In genomic region chr2:69054279-69054678, GRCm38 (mm10) we compare ENCODE assay signal across 8 mouse cellular contexts.
A peak's percentile ranks its signal among the peaks of the same experiment; 100 is the strongest.
DNase-seq lines count a peak whose midpoint lies in the region.

No protein-coding gene starts in this region.

- no peak overlapping the region for H3K4me3 ChIP-seq in midbrain, embryonic 10.5 days

- H3K4me1 ChIP-seq in midbrain, embryonic 10.5 days: peaks cover 20% of the 10 kb centered on the region

- no peaks in the 10 kb centered on the region for H3K9me3 ChIP-seq in midbrain, embryonic 10.5 days (replicated peaks)

- no peak overlapping the region for H3K27ac ChIP-seq in midbrain, embryonic 10.5 days (replicated peaks)

- 79% methylated on average over 4 of the region's 4 CpGs for WGBS in midbrain, embryonic 10.5 days

- DNase-seq in left cerebral cortex, postnatal 10 days (ENCODE audit: extremely low spot score in 1 of 2, low spot score in 2 of 2): peak; percentile 61 to 74
- DNase-seq in left cerebral cortex, adult 11 months (ENCODE audit: low spot score): no peak
- peak; percentile 78 to 79 for DNase-seq in adrenal gland, postnatal 36 days
- DNase-seq in heart, adult 18-20 months: peak; percentile 92 to 93
- DNase-seq in kidney, adult 9 months: peak; percentile 85
- peak; percentile 80 for DNase-seq in lung, postnatal 14 days
- DNase-seq in urinary bladder, postnatal 36 days (ENCODE audit: low spot score in 2 of 2): peak; percentile 69 to 86
- DNase-seq in midbrain, embryonic 10.5 days (ENCODE audit: low spot score): no peak

- H3K36me3 ChIP-seq in midbrain, embryonic 10.5 days: no peaks in the 10 kb centered on the region

- intact Hi-C loops in left cerebral cortex, postnatal 10 days (cut with DNase I): loop anchor here (10.0 kb wide), 1 partner anchor 189 kb away; the partner anchor contains the start of gene Cers6

- H3K27me3 ChIP-seq in midbrain, embryonic 10.5 days (ENCODE audit: low read depth, poor library complexity, severe bottlenecking): peaks cover 17% of the 10 kb centered on the region

Comparison
In these comparisons a context has a peak if more than half of its experiments do, and no peak if none do; other contexts are left out.
1. DNase-seq: peak in left cerebral cortex, postnatal 10 days (2 of 2), adrenal gland, postnatal 36 days (2 of 2), heart, adult 18-20 months (2 of 2), kidney, adult 9 months (single experiment), lung, postnatal 14 days (single experiment) and urinary bladder, postnatal 36 days (2 of 2); none in left cerebral cortex, adult 11 months (single experiment) and midbrain, embryonic 10.5 days (single experiment).